Mouse (Mus musculus): ENCODE results near the gene Oas1d. TPM values are rescaled to one million over a fixed set of nuclear protein-coding genes. Genes with fewer than 3 reads are reported as not detected.
"Not testable (repeated sequence)": the region's sequence is repeated elsewhere in the genome, so short reads cannot be mapped to it uniquely, and the experiment has no call there.

Gene Oas1d
- total RNA-seq, 2 experiments from 2014 or later = not detected

DNA sequence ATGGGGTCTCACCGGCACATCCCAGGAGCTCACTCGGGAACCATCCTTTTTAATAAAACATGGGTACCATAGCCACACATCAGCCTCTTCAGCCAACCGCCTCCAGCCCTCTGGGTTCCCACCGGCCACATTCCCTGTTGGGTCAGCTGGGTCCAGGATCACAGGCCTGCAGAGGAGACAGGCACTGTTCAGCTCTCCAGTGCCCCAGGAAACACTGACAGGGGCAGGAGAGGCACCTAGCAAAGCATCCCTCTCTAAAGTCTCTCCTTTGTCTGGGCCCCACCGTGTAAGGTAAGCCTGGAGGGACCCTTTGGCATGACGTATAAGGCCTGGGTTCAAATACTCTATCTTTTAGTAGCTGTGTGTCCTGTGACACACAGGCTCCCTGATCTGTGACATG lies 16.0 kb upstream of the Oas1d start:
- ATAC-seq (replicated peaks; ENCODE audit: low FRiP score, low TSS enrichment, poor library complexity, severe bottlenecking) = no peak

DNA sequence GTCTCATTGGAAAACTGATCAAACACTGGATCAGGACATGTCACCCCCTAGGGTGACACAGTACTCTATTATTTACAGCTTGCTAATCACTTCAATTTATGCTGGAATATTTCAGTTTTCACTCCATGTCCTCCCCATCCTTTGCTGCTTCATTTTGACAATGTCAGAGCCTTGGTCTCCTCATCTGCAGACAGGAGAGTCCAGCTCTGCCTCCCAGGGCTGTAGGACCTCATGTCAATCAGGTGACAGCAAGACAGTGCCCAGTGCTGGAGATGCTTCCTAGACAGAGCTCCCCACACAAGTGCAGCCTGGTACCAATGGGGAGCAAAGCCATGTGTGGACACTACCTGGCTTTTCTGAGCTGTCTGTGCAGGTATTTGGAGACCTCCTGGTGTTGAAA lies 15.6 kb upstream of the Oas1d start:
- ATAC-seq (replicated peaks; ENCODE audit: low FRiP score, low TSS enrichment, poor library complexity, severe bottlenecking) = no peak

DNA sequence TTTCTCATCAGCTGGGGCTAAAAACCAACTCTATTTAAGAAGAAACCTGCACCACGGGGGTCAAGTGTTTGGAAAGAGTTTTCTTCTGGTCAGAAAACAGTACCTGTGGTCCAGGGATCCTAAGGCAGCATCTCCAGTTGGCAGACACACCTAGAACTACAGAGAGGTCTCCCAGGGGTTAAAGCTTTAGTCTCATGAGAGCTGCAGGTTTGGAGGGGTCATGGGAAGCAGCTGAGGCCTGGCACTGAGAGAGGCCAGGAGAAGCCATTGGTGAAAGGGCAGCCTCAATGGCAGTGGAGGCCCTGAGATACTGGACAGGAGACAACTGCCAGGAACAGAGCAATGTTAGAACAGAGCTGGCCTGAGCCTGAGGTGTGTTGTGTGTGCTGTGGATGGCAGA lies 13.7 kb upstream of the Oas1d start:
- ATAC-seq (replicated peaks; ENCODE audit: low FRiP score, low TSS enrichment, poor library complexity, severe bottlenecking) = no peak

DNA sequence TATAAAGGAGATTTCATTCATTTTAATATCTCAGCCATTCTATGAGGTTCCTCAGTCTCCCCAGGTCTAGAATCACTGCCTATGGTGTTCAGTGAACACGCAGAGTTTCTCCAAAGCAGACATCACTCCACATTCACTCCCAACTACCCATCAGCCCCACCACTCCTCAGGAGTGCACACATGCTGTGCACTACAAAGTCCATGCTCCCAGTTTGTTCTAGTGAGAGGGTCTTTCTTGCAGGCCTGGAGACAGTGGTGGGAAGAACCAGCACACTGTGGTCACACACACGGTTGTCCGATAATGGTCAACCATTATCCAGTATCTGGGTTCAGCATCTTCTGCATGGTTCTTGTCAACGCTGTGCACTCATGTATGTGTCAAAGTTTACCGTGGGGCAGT lies 12.3 kb upstream of the Oas1d start:
- no peak for ATAC-seq (replicated peaks; ENCODE audit: low FRiP score, low TSS enrichment, poor library complexity, severe bottlenecking)

DNA sequence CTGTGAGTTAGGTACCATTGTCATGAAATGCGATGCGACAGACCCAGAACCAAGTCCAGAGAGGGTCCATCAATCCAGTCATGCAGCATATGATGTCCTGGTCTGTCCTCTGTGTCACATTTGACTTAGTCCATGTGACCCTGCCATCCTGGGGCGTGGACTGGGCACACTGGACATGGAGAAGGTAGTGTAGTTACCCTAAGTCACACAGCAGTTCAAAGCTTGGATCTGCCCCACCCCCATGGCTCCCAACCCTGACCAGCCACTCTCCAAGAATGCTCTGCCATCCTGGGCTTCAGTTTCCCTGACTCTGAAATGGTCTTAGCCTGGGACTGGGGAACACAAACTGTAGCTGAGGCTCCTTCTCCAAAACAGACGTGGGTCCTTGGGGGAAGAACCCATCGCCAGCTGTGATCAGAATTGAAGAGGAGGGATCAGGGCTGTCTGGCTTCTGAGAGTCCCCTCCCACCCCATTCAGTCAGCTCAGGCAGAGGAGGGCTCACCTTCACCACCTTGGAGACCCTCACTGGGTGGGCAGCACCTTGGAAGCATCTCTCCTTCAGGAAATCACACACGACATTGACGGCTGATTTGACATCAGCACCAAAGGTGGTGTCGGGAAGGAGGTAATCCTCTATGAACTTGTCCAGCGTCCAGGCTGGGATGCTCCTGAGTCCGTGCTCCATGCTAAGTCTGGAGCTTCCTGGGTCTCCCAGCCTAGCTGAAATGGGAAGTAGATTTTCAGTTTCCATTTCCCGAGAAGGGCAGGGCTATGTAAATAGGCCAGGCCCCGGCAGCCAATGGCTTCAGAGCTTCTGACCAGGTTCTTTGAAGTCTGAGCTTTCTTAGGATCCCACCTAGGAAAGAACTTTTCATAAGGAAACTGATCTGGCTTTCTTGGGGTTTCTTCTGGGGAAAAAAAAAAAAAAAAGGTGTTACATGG lies 7.3 kb upstream of the Oas1d start, which contains the start of gene Oas1a:
TSS of gene Oas1a (minus strand) at position 731 of the 943 bp plus-strand sequence.
- peak; percentile 60; the same call in 1 of the 2 replicates for ATAC-seq (replicated peaks; ENCODE audit: low FRiP score, low TSS enrichment, poor library complexity, severe bottlenecking)

DNA sequence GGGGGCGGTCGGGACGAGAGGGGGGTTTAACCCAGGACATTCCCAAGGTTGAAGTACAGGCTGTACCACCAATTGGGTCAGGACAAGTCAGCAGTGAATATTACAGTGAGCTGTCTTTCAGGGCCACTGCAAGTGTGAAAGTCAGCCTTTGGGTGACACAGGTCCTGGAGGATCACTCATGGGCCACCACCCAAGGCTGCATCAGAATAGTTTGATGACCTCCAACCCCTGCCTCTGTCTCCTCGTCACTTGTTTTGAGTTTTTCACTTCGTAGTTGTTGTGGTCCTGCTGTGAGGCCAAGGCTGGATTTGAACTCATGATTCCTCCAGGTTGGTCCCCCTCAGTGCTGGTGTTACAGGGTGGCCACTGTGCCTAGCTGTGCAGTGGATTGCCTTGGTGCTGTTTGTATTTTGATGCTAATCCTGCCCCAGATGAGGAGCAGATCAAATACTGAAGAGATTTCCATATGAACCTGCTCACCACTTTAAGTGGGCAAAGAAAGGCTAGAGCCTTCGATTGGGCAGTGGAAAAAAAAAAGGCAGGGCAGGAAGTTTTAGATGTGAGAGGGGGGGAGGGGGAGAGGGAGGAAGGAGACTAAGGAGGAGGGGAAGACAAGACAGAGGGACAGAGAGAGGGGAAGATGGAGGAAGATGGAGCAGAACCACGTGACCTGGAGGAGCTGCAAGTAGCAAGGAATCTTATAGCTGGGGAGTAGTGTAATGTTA lies 6.0 kb upstream of the Oas1d start:
- no peak for ATAC-seq (replicated peaks; ENCODE audit: low FRiP score, low TSS enrichment, poor library complexity, severe bottlenecking)

DNA sequence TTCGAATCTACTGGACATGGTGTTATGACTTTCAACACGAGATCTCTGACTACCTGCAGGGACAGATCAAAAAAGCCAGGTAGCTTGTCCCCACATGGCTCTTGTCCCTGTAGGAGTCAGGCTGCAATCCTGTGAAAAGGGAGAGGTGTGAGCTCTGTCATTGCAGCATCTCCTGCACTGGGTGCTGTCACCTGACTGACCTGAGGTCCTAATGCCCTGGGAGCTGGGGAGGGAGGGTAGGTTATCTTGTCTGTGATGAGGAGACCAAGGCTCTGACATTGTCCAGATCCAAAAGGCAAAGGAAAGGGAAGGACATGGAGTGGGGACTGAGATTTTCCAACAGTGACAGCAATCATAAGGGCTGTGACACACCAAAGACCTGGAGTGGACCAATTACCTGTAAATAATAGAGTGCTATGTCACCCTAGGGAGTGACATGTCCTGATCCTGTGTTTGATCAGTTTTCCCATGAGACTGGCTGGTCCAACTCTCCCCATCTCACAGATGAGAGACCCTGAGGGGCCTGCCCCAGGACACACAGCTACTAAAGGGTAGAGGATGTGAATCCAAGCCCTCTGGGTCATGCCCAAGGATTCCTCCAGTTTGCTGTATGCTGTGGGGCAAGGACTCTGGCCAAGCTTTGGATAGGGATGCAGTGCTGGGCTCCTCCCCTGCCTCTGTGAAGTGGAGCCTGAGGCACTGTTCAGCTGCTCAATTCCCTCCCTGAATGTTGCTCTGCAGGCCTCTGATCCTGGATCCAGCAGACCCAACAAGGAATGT lies 5.0 kb downstream of the Oas1d start:
- not testable (repeated sequence) for ATAC-seq (replicated peaks; ENCODE audit: low FRiP score, low TSS enrichment, poor library complexity, severe bottlenecking)

DNA sequence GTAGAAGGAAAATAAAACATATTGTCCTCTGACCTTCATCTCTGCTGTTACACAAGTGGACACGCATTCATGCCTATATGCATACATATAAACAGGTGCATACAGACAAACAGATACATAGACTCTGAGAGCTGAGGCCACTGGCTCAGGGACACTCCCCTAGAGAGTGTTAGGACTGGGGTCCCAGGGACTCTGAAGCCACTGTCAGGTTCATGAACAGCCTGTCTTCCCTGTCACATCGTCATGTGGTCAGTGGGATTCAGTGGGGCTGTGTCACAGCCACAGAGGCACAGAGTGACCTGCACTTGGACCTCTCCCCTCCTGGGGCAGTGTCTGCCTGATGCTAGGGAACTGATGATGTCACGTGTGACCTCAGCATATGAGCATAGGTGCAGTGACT lies 6.0 kb downstream of the Oas1d start:
- no peak for ATAC-seq (replicated peaks; ENCODE audit: low FRiP score, low TSS enrichment, poor library complexity, severe bottlenecking)

DNA sequence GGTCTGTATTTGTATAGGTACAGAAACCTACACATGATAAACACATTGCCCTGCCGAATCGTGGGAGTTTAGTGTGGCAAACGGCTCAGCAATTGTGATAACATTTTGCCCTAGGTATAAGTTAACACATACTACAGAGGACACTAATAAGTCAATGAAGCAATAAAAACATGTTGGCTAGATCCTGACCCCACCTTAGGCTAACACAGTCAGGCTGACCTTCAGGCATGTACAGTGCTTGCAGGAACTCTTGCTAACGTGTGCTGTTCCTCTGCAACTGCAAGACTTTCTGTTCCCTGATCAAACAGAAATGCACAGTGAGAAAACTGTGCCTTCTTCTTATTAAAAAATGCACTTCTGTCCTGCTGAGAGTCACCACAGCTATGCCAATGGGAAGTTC lies 9.6 kb downstream of the Oas1d start:
- no peak for ATAC-seq (replicated peaks; ENCODE audit: low FRiP score, low TSS enrichment, poor library complexity, severe bottlenecking)

DNA sequence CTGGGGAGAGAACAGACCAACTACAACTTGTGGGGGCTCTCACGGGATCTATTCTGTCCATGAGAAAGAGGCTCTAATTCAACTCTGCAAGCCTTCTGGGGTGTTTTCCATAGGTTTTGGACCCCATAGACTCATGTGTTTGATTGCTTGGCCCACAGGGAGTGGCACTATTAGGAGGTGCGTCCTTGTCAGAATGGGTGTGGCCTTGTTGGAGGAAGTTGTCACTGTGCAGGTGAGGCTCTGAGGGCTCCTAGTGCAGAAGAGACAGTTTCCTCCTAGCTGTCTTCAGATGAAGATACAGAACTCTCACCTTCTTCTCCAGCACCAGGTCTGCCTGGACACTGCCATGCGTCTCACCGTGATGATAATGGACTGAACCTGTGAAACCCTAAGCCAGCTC lies 10.2 kb downstream of the Oas1d start:
- not testable (repeated sequence) for ATAC-seq (replicated peaks; ENCODE audit: low FRiP score, low TSS enrichment, poor library complexity, severe bottlenecking)

DNA sequence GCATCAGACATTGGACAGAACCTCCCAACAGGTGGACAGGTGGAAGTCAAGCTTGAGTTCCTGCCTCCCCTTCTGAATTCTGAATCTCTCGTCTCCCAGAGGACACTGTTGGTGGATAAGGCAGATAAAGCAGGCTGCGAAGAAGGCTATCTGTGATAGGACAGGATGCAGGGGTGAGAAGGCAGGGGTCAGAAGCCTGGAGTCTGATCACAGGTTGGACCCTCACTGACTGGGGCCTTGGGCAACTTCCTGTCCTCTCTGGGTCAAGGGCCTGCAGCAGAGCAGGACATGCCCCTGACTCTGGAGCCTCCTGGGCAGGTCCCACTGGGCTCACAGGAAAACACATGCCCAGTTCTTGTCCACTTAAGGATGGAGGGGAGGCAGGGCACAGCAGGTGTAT lies 12.0 kb downstream of the Oas1d start:
- ATAC-seq (replicated peaks; ENCODE audit: low FRiP score, low TSS enrichment, poor library complexity, severe bottlenecking) = not testable (repeated sequence)

DNA sequence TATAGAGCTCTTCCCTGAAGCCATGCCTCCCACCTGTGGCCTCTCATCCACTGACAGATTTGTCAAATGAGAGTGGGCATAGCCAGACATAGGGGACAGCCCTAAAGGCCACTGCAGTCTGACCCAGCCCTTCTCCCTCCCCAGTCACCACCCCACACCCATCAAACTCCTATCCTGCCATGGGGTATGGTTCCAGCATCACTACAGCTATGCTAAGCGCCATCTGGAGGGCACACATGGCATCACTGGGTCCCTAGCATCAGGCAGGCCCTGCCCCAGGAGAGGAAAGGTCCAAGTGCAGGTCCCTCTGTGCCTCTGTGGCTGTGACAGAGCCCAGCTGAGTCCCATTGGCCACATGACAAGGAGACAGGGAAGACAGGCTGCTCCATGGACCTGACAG lies 12.7 kb downstream of the Oas1d start:
- ATAC-seq (replicated peaks; ENCODE audit: low FRiP score, low TSS enrichment, poor library complexity, severe bottlenecking) = peak; percentile 71

DNA sequence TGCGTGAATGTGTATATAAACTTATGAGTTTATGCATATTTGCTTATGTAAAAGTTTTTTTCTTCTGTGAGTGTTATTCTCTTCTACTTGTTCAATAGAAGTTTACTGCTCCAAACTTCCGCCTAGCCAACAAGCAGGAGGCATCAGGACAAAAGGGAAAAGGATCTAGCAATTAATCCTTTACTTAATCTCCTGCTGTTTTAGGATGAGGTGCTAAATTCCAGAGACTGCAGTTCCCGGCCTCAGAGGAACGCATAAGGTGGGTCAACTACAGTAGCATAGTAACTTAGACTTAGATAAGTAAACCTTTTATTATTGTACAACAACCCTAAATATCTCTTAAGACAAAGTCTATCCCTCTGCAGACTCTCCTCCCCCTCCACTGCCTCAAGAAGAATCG lies 19.6 kb downstream of the Oas1d start:
- ATAC-seq (replicated peaks; ENCODE audit: low FRiP score, low TSS enrichment, poor library complexity, severe bottlenecking) = no peak

DNA sequence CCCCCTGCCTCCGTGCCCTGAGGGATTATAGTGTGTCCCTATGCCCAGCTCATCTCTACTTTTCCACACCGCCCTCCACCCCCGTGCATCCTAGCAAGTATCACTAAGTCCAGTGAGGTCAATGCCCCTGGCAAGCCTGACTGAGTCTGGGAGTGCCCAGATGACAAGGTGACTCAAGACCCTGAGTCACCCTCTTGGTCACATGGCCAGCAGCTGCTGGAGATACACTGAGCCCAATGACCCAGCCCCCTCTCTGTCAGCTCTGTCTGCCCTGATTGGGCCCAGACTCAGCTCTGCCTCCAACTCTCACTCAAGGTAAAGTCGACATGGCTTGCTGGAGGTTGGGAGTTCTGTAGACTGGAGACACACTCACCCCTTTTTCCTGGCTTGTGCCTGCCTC lies 23.5 kb downstream of the Oas1d start:
- no peak for ATAC-seq (replicated peaks; ENCODE audit: low FRiP score, low TSS enrichment, poor library complexity, severe bottlenecking)

DNA sequence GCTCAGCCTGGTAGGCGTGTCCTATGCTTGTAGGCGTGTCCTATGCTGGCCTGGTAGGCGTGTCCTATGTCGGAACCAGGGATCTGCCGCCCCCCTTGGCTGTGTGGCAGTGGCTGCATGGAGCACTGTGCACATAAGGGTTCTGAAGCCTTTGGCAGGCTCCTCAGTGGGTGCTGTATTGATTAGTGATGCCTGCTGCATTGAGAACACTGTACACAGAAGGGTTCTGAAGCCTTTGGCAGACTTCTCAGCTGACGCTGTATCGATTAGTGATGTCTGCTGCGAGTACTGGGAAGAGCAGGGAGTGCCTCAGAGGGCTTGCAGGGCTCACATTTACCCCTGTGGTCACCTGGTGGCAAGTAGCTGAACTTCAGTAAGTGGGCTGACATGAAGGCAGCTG lies 24.2 kb downstream of the Oas1d start:
- ATAC-seq (replicated peaks; ENCODE audit: low FRiP score, low TSS enrichment, poor library complexity, severe bottlenecking) = peak; percentile 60

DNA sequence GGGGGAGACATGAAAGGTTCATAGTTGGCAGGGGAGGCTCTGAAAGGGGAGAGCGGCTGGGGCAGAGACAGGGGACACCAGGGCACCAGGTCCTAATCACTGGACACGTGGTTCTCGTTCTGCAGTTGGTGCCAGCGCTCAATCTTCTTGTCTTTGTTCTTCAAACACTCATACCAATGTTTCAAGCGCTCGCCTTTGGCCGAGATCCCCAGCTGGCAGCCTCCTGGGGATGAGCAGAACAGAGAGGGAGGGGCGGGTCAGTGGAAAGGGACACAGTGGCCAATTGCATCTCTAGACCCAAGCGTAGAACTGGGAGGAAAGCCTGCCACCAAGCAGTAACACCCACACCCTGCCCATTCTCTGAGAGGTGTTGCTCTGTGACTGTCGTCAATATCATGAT lies 27.7 kb downstream of the Oas1d start:
- no peak for ATAC-seq (replicated peaks; ENCODE audit: low FRiP score, low TSS enrichment, poor library complexity, severe bottlenecking)

DNA sequence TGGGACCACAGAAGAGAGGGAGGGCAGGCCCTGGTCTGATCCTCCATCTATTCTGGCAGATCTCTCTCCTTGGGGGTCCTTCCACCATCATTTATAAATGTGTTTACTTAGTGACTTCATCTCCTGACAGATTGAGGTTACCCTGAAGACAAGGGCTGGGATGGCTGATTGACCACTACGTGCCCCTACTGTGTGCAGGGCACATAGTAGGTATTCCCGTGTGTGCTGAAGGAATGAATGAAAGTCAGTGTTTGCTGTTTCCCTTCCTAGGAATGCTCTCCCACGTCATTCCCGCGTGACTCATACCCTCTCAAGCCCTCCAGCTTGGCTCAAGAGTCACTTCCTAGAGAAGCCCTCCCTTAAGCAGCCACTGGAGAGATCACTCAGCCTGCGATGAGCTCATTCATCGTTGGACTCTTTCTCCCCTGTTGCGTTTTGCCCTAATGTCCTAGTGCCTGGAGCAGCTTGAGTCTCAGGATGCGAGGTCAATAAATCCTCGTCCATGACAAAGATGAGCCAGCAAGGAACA lies 38.0 kb downstream of the Oas1d start:
- no peak for ATAC-seq (replicated peaks; ENCODE audit: low FRiP score, low TSS enrichment, poor library complexity, severe bottlenecking)

DNA sequence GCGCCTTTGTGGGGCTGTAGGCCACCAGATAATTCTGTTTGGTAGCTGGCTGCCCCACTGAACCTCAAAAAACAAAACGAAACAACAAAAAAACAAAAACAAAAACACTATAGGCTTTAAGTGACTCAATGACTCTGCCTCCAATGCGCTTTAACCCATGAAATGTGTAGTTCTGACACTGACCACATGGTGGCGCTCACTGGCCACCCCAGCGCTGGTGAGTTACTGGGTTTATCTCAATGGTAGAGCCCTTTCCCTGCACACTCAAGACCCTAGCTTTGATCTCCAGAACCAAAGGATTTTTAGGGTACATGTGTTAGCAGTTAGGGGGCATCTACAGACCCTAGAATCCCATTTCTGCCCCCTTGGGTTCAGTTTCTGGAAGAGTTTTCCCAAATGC lies 39.6 kb downstream of the Oas1d start:
- ATAC-seq (replicated peaks; ENCODE audit: low FRiP score, low TSS enrichment, poor library complexity, severe bottlenecking) = 0 out of 2 replicates have a peak, but pooled peaks have one; percentile 47

DNA sequence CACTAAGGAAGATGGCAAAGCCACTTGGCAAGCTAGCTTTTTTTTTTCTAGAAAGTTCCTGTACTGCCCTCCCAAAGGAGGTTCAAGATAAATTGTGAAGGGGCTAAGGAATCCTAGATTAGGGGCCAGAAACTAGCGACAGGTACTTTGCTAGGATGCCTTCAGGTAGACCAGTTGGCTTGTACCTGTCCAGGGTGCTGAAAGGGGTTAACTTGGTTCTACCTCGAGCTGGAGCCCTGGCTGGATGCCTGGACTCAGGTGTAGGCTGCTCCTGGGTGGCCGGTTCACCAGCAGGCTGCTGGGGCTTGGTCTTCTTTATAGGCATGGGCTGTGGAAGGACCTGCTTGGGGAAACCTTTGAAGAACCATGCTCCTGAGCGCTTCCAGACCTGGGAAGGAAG lies 46.7 kb downstream of the Oas1d start:
- no peak for ATAC-seq (replicated peaks; ENCODE audit: low FRiP score, low TSS enrichment, poor library complexity, severe bottlenecking)

DNA sequence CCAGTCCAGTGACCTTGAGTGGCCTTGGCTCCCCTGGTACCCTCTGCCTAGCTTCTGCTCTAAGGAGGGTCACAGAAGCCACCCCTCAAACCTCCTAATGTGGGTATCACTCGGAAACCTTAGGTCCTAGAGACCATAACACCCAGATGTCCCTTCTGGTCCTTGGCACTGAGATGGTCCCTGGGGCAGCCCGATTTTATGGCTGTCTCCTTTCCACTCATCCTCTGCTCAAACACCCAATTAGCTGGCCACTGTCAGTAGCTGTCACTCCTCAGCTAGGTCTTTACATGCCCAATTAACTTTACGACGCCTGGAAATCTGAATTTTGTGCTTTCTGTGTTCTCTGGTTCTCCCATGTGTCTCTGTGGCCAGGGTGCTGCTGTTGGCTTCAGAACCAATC lies 51.8 kb downstream of the Oas1d start:
- ATAC-seq (replicated peaks; ENCODE audit: low FRiP score, low TSS enrichment, poor library complexity, severe bottlenecking) = no peak

Data from megakaryocyte-erythroid progenitor cell, adult 5-6 weeks (primary cell).